Mouse (Mus musculus): ENCODE results near the gene Krtap4-1. TPM values are rescaled to one million over a fixed set of nuclear protein-coding genes. Genes with fewer than 3 reads are reported as not detected.
"Not testable (repeated sequence)": the region's sequence is repeated elsewhere in the genome, so short reads cannot be mapped to it uniquely, and the experiment has no call there.

Krtap4-1 gene
- total RNA-seq (2021), result not detected
- long read RNA-seq, experiment 1, result 0 reads
- long read RNA-seq, experiment 2, result 0 reads

DNA sequence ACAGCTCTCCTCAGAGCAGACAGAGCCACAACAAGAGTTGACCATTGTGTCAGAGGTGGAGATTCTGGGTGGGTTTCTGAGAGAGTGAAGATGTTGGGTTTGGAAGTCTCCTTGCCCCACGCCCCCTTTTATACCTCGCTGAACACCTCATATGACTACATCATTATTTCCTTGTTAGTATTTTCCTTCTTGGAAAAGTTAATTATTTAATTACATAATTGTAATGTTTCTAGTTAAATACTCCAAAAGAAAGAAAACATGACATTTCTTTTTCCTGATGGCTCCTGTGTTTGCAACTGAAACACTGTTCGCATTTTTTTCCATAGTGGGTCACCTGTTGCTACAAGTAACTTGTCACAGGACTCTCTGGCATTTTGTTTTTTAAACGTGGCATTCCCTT, at the start of gene Krtap4-1:
Gene Krtap4-1 (minus strand): TSS at position 101 of the 400 bp plus-strand sequence.
- no peak for DNase-seq (ENCODE audit: low spot score in 2 of 2)

DNA sequence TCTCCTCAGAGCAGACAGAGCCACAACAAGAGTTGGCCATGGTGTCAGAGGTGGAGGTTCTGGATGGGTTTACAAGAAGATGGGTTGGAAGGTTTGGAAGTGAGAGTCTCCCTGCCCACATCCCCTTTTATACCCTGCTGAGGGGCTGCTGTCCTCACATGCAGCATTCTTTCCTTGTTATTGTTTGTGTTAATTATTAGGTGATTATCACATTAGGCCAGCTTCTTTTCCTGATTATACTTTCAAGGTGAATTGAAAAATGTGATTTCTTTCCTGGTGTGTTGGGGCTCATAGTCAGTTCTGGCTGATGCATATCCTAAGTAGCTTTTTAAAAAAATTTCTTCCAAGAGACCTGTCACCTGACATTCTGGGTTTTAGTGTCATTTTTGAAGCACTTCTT, 37.8 kb upstream of the Krtap4-1 start, which contains the start of gene Krtap4-6:
Gene Krtap4-6 (minus strand): TSS at position 101 of the 400 bp plus-strand sequence.
- DNase-seq (ENCODE audit: low spot score in 2 of 2), result no peak

DNA sequence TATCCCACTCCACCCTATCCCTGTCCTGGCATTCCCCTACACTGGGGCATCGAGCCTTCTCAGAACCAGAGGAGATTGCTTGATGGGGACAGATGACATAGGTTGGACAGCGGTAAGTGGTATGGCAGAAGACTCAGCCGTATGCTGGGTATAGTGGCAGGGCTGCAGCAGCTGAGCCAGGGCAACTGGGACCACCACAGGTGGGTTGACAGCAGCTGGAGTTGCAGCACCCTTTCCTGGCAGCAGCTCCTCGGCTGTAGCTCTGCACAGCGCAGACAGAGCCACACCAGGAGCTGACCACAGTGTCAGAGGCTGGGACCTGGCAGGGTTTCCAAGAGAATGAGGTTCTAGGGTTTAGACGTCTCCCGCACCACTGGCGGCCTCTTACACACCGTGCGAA, 34.8 kb upstream of the Krtap4-1 start:
- DNase-seq (ENCODE audit: low spot score in 2 of 2), result no peak

DNA sequence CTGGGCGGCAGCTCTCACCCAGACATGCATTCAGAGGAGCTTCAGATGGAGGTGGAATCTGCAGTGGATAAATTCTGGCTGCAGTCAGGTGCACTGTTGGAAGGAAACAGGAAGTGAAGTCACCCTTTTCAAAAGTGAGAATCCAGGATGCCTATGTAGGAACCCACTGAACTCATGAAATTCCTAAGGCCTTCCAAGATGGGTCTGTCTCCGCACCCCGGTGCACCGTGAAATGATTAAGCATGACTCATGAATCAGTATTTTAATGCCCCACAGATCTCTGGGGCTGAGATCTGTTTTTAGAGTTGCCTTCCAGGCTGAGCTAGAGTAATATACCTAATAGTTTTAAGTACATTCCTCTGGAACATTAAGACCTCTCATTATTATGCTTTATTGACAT, 31.2 kb upstream of the Krtap4-1 start:
- no peak for DNase-seq (ENCODE audit: low spot score in 2 of 2)

DNA sequence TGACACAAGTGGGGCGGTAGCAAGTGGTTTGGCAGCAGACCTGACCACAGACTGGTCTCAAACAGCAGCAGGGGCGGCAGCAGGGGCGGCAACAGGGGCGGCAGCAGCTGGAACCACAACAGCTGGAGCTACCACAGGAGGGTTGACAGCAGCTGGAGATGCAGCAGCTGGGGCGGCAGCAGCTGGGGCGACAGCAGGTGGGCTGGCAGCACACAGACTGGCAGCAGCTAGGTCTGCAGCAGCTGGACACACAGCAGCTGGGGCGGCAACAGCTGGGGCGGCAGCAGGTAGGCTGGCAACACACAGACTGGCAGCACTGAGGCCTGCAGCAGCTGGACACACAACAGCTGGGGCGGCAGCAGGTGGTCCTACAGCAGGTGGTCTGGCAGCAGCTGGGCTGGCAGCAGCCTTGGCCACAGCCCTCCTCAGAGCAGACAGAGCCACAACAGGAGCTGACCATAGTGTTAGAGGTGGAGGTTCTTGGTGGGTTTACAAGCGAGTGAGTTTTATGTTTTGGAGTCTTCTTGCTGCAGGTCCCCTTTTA, 30.5 kb upstream of the Krtap4-1 start, which contains the start of gene Gm11563:
Gene Gm11563 (minus strand): TSS at position 494 of the 544 bp plus-strand sequence.
- DNase-seq (ENCODE audit: low spot score in 2 of 2), result not testable (repeated sequence)

DNA sequence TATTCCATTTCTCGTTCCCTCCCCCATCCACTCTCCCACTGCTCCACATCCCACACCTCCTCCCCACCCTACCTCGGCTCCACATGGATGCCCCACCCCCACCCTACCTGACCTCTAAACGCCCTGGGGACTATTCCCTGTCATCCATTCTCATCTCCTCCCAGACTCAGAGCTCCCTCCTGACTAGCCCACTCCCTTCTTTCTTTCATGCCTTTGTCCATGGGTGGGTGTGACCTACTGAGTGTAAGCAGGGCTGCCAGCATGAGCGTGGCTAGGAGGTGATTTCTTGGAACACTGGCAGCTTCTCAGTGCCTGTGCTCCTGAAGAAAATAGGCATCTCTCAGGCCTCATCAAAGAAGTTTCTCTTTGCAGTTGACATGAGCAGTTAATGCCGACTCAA, 29.0 kb upstream of the Krtap4-1 start:
- no peak for DNase-seq (ENCODE audit: low spot score in 2 of 2)

DNA sequence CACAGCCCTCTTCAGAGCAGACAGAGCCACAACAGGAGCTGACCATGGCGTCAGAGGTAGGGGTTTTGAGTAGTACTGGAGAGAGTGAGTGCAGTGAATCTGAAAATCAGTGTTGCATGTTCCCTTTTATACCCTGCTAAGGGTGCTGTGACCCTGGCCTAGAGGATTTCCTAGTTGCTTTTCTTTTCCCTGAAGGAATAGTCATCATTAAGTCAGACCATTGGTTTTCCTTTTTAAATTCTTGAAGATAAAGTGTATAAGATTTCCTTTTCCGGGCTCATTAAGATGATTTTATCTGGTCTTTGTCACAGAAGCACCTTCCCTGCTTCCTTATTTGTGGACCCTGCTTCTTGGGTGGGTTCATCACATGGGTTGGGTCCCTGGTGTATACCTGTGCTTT, 22.1 kb upstream of the Krtap4-1 start, which contains the start of gene Gm11555:
Gene Gm11555 (minus strand): TSS at position 101 of the 400 bp plus-strand sequence.
- DNase-seq (ENCODE audit: low spot score in 2 of 2), result no peak

DNA sequence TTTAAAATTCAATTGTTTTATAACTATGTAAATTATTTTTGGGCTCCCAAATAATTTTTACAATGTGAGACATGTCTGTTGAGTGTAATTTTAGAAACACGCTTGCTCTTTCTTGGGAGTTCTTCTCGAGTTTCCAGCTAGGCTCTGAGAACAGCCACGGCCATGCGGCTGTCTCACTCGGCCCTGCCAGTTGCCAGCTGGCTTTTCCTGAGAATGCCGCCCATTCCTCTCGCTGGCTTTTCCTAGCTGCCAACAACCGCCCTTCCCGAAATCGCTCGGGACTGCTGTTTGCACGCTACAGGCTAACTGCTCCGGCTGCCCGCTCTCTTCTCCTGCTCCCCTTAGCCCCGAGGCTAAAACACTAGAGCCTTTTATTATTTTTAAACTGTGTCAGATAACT, 18.4 kb upstream of the Krtap4-1 start:
- DNase-seq (ENCODE audit: low spot score in 2 of 2), result no peak

DNA sequence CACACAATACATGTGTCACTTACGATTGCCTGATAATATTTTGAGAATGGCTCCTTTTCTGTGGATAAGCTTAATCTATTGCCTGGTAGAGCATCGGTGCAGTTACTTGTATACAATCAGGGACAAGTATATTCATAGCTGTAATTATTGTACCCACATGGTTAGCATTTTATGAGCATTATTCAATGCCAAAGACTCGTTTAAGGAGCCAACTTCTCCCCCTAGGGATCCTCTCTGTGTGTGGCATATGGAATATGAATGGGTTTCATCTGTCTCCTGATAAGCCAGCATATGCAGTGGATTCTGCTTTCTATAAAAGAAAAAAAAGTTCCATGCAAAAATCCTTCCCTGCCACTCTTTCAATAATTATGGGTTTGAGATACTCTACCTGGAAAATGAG, 16.3 kb upstream of the Krtap4-1 start:
- DNase-seq (ENCODE audit: low spot score in 2 of 2), result no peak

DNA sequence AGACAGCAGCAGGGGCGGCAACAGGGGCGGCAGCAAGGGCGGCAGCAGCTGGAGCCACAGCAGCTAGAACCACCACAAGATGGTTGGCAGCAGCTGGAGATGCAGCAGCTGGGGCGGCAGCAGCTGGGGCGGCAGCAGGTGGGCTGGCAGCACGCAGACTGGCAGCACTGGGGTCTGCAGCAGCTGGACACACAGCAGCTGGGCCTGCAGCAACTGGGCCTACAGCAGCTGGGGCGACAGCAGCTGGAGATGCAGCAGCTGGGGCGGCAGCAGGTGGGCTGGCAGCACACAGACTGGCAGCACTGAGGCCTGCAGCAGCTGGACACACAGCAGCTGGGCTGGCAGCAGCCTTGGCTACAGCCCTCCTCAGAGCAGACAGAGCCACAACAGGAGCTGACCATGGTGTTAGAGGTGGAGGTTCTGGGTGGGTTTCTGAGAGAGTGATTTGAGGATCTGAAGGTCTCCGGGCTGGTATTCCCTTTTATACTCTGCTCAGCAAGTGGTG, 15.6 kb upstream of the Krtap4-1 start, which contains the start of gene Krtap4-7:
Gene Krtap4-7 (minus strand): TSS at position 455 of the 505 bp plus-strand sequence.
- DNase-seq (ENCODE audit: low spot score in 2 of 2), result not testable (repeated sequence)

DNA sequence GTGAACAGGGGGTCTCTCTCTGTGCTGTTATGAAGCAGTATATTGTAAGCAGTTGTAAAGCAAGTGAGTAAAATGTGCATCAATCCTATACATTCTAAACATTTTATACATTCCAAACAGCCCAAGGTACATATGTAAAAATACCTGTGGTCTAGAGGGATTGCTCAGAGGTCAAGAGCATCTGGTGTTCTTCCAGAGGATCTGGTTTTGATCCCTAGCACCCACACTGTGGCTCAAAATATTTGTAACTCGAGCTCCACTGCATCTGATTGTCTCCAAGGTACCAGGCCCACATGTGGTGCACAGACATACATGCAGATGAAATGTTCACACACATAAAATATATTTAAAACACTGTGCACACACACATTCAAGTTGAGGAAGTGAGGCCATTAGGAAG, 12.9 kb upstream of the Krtap4-1 start:
- no peak for DNase-seq (ENCODE audit: low spot score in 2 of 2)

DNA sequence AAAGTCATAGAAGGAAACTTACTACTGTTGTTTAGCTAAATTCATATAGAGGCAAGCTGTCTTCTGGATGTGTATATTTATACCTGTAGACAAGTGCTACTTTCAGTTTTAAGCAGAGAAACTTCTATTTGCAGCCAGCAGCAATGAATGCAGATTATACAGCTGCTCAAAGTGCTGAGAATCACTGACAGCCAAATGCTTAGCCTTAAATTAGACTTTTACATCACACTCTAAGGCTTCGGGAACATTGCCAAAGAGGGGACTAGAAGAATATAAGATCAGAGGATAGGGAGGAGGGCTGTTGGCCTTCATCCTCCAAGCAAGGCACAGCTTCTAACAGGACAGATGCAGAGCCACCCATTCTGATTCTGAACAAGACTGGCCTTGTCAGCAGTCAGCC, 9.0 kb upstream of the Krtap4-1 start:
- DNase-seq (ENCODE audit: low spot score in 2 of 2), result no peak

DNA sequence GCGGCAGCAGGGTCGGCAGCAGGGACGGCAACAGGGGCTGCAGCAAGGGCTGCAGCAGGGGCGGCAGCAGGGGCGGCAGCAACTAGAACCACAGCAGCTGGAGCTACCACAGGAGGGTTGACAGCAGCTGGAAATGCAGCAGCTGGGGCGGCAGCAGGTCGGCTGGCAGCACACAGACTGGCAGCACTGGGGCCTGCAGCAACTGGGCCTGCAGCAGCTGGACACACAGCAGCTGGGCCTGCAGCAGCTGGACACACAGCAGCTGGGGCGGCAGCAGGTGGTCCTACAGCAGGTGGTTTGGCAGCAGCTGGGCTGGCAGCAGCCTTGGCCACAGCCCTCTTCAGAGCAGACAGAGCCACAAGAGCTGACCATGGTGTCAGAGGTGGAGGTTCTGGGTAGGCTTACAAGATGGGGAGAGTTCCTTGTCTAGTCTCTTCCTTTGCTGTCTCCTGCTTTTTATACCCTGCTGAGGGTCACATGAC, 6.7 kb upstream of the Krtap4-1 start, which contains the start of gene Krtap4-2:
Gene Krtap4-2 (minus strand): TSS at position 432 of the 482 bp plus-strand sequence.
- DNase-seq (ENCODE audit: low spot score in 2 of 2), result no peak

DNA sequence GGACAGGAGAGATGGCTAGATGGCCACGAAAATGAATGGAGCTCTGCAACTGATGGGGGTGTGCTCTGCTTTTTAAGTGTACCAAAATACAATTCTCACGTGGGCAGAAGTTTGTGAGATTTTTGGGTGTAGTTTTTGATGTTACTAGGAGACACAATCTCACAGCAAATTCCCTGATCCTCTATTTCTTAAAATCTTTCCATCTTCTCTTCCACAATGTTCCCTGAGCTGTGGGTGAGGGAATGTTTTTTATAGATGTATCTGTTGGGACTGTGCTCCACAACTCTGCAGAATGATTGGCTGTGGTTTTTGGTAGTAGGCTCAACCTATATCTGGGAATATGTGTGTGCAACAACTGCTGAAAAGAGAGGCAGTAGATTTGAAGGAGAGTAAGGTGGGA, 5.3 kb upstream of the Krtap4-1 start:
- DNase-seq (ENCODE audit: low spot score in 2 of 2), result no peak

DNA sequence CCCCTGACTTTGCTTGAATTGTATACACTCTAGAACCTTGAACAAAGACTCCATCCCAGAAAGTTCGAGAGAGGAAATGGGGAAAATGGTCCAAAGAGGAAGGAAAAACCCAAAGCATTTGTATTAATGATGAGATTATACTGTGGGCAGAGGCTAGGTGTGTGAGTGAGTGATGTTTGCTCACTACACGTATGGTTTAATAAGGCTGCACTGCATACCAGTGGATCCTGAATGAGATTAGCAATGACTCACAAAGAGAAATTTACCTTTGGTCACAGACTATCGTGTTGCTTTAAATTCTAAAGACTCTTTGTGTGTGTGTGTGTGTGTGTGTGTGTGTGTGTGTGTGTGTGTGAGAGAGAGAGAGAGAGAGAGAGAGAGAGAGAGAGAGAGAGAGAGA, 2.9 kb upstream of the Krtap4-1 start:
- DNase-seq (ENCODE audit: low spot score in 2 of 2), result no peak

DNA sequence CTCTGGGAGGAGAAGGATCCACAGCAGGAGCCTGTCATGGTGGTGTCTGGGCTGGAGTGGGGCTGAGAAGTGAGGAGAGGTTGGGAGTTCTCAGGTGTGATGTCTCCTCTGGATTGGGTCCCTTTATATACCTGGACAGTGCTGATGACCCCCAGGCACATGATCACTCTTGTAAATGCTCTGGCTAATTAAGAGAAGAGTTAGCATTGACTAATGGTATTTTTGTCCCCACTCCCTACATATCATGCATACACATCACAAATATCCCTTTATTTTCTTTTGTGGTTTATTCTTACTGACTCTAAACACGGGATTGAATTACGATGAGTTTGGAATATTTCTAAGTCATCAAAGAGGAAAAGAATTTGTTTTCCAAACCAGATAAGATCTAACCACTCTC, 7.7 kb downstream of the Krtap4-1 start, which contains the start of gene Gm11562:
Gene Gm11562 (minus strand): TSS at position 101 of the 400 bp plus-strand sequence.
- DNase-seq (ENCODE audit: low spot score in 2 of 2), result no peak

DNA sequence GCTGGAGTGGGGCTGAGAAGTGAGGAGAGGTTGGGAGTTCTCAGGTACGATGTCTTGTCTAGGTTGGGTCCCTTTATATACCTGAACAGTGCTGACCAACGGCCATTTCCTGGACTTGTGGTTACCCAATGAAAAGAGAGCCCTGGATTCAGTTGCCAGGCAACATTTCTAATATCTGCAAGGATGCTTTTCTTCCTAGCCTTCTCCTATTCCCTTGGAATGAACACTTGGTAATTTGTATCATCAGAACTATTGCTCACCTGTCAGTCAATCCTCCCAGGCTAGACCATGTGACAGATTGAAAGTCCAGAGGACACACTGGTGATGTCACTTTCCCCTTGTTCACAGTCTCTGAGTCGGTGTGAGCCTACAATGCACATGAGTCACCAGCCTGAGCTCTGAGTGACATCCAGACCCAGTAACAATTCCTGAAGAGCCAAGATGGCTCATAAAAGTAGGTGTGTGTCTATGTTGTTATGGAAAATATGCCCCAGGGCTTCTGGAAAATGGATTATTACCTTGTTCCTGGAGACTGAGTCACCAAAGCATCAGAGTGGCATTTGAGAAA, 13.2 kb downstream of the Krtap4-1 start, which contains the start of gene Krtap2-4:
Gene Krtap2-4 (minus strand): TSS at position 51 of the 568 bp plus-strand sequence.
- DNase-seq (ENCODE audit: low spot score in 2 of 2), result no peak

DNA sequence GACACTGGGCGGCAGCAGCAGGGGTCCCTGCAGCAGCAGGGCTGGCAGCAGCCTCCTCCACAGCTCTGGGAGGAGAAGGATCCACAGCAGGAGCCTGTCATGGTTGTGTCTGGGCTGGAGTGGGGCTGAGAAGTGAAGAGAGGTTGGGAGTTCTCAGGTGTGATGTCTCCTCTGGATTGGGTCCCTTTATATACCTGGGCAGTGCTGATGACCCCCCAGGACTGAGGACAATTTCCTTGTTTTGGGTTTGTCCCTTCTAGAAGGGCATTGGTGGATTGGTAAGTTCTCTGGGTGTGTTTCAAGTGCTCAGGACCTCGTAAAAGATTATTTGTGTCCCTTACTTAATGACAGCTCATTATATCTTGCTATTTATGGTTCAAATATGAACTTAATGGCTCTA, 17.9 kb downstream of the Krtap4-1 start, which contains the start of gene Gm11937:
Gene Gm11937 (minus strand): TSS at position 101 of the 400 bp plus-strand sequence.
- DNase-seq (ENCODE audit: low spot score in 2 of 2), result not testable (repeated sequence)

DNA sequence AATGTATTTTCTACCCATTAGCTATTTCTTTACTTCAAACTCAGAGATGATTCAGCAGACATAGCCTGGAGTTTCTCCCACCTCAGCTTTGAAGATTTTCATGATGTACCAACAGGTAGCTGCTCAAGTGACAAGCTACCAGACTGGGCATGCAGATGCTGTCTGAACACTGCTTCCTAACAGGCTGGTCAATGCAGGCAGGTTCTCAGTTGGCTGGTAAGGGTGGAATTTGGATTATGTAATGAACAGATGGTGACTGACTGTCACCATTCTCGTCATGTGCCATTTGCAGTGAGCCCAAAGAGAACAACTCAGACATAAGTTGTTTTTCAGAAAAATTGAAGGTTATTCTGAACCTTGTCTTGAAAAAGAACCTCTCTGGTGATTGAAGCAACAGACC, 18.9 kb downstream of the Krtap4-1 start:
- no peak for DNase-seq (ENCODE audit: low spot score in 2 of 2)

DNA sequence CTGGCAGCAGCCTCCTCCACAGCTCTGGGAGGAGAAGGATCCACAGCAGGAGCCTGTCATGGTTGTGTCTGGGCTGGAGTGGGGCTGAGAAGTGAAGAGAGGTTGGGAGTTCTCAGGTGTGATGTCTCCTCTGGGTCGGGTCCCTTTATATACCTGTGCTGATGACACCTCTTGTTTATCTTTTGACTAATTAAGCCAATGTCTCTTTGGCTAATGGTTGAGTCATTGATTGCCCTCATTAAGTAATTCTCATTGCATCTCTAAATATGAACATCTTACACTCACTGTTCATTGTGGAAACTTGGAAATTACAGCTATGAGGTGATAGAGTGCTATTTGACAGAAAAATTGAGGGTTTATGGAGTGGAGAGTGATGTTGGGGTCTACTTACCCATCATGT, 24.8 kb downstream of the Krtap4-1 start, which contains the start of gene Gm11938:
Gene Gm11938 (minus strand): TSS at position 101 of the 400 bp plus-strand sequence.
- not testable (repeated sequence) for DNase-seq (ENCODE audit: low spot score in 2 of 2)

DNA sequence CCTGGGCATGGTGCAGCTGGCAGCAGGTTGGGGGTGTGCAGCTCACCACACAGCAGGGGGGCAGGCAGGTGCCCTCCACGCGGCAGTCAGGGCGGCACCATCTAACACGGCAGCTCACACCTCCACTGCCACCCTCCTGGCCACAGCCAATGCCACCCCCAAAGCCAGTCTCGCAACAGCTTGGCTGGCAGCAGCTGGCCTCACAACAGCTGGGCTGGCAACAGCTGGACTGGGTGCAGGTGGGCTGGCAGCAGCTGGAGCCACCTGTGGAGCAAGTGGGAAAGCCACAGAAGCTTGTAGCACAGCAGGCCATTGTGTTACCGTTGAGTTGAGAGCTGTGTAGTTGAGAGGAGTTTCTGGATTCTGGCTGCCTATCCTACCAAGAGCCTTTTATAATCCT, 30.3 kb downstream of the Krtap4-1 start, which contains the start of gene Krtap9-3:
Gene Krtap9-3 (minus strand): TSS at position 364 of the 400 bp plus-strand sequence.
- DNase-seq (ENCODE audit: low spot score in 2 of 2), result not testable (repeated sequence)

DNA sequence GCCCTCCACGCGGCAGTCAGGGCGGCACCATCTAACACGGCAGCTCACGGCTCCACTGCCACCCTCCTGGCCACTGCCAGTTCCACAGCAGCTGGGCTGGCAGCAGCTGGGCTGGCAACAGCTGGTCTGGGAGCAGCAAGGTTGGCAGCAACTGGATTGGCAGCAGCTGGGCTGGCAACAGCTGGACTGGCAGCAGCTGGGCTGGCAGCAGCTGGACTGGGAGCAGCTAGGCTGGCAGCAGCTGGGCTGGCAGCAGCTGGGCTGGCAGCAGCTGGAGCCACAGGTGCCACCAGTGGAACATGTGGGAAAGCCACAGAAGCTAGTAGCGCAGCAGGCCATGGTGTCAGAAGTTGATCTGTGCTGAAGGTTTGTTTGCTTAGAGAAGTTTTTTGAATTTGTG, 37.1 kb downstream of the Krtap4-1 start, which contains the start of gene Krtap1-3:
Gene Krtap1-3 (minus strand): TSS at position 359 of the 400 bp plus-strand sequence.
- no peak for DNase-seq (ENCODE audit: low spot score in 2 of 2)
